Mouse (Mus musculus) limb, embryonic 12.5 days (tissue): ENCODE measurements around the gene Esr1. TPM values are rescaled to one million over a fixed set of nuclear protein-coding genes. Genes with fewer than 3 reads are reported as not detected.
"Not testable (repeated sequence)": the region's sequence is repeated elsewhere in the genome, so short reads cannot be mapped to it uniquely, and the experiment has no call there.

Experiments
- ATAC-seq: fragments of 200-750 bp; cut with Nextera tagmentation; 2 replicates; pipeline ENCODE4 v1.8.0; 2017; ENCODE audit warnings: low read depth, moderate TSS enrichment; ENCODE audit not compliant: insufficient number of reproducible peaks, insufficient read depth, low FRiP score, low TSS enrichment
- H3K27ac ChIP-seq: fragments of 300-500 bp; sonication (generic); 2 replicates; pipeline ENCODE4 v1.5.1; 2016; ENCODE audit warnings: mild to moderate bottlenecking, moderate library complexity
- H3K27me3 ChIP-seq: fragments of 300-500 bp; sonication (generic); 2 replicates; pipeline ENCODE4 v1.6.1; 2016; ENCODE audit warnings: mild to moderate bottlenecking, moderate library complexity
- H3K36me3 ChIP-seq: fragments of 300-500 bp; sonication (generic); 2 replicates; pipeline ENCODE4 v1.6.1; 2016; ENCODE audit warnings: mild to moderate bottlenecking, moderate library complexity
- H3K4me1 ChIP-seq: fragments of 300-500 bp; sonication (generic); replicated peaks from 2 replicates; pipeline ENCODE4 v1.6.1; 2016
- H3K4me2 ChIP-seq: fragments of 300-500 bp; sonication (generic); 2 replicates; pipeline ENCODE4 v1.6.1; 2016; ENCODE audit warnings: mild to moderate bottlenecking, moderate library complexity
- H3K4me3 ChIP-seq: fragments of 300-500 bp; sonication (generic); replicated peaks from 2 replicates; pipeline ENCODE4 v1.5.1; 2016; ENCODE audit warnings: mild to moderate bottlenecking
- H3K9ac ChIP-seq: fragments of 300-500 bp; sonication (generic); replicated peaks from 2 replicates; pipeline ENCODE4 v1.6.1; 2016; ENCODE audit warnings: mild to moderate bottlenecking, moderate library complexity
- H3K9me3 ChIP-seq: fragments of 300-500 bp; sonication (generic); 2 replicates; pipeline ENCODE4 v1.6.1; 2016; ENCODE audit warnings: mild to moderate bottlenecking, moderate library complexity
- WGBS: fragments of 180-500 bp; shearing (Covaris S2); methylation state at CpG from one replicate; pipeline ENCODE4 v1.1.7; 2016; 5-methylcytosine and 5-hydroxymethylcytosine counted together
- polyA plus RNA-seq: library from polyadenylated mRNA; unstranded; fragments of >200 nt; fragmentation: Nextera tagmentation; extraction: Ambion mirVana; gene quantifications from 2 replicates; pipeline ENCODE4 v1.2.1, GENCODE M21; 2016

Gene Esr1
- polyA plus RNA-seq, 1 experiment from 2014 or later, result 1.1 TPM

- Histone ChIP-seq H3K9ac (no peak overlapping the region), H3K27me3 (peaks cover 45% of the 10 kb centered on the region), H3K36me3 (no peaks in the 10 kb centered on the region), H3K4me1 (peaks cover 30% of the 10 kb centered on the region), H3K4me3 (peak overlapping the region; percentile 32), H3K4me2 (peak overlapping the region; percentile 65), H3K27ac (no peak overlapping the region), H3K9me3 (no peaks in the 10 kb centered on the region)
- ATAC-seq, result no peak
- 4% methylated on average over 15 of the region's 15 CpGs for WGBS
Observed at GRCm38 (mm10) chr10:4709915-4710314, 98.5 kb downstream of the Esr1 start.

DNA sequence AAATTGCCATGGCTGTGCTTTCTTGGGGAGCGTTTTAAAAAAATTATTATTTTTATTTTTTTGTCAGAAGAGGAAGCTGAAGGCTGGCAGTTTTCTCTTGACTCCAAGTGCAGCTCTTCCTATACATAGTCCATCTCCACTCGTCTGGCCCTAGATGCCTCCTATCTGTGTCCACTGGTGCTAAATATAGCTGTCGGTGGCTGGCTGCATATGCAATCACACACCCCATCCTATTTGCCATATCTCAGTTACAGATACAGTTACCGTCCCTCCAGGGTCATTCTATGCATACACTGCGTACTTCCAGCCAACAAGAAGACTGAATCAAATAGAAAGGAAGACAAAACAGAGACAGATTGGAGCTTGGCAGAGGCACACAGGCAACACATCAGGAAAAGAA, 100.0 kb downstream of the Esr1 start:
- no peak overlapping the region for H3K27ac ChIP-seq
- no peaks in the 10 kb centered on the region for H3K9me3 ChIP-seq
- ATAC-seq, result no peak
- no peak overlapping the region for H3K9ac ChIP-seq
- peaks cover 45% of the 10 kb centered on the region for H3K27me3 ChIP-seq
- H3K36me3 ChIP-seq, result no peaks in the 10 kb centered on the region
- H3K4me2 ChIP-seq, result peak overlapping the region; percentile 97; the same call in 1 of the 2 replicates
- 48% methylated on average over 5 of the region's 5 CpGs for WGBS
- H3K4me3 ChIP-seq, result peak overlapping the region; percentile 55; the same call in 1 of the 2 replicates
- H3K4me1 ChIP-seq, result peaks cover 30% of the 10 kb centered on the region

GRCm38 (mm10) chr10:4712061-4712908, 100.9 kb downstream of the Esr1 start:
- Histone ChIP-seq H3K4me3 (peak overlapping the region; percentile 55), H3K4me2 (peak overlapping the region; percentile 97), H3K27ac (no peak overlapping the region), H3K27me3 (peaks cover 45% of the 10 kb centered on the region), H3K36me3 (no peaks in the 10 kb centered on the region), H3K4me1 (peaks cover 30% of the 10 kb centered on the region), H3K9me3 (no peaks in the 10 kb centered on the region), H3K9ac (peak overlapping the region; percentile 52)
- WGBS, result under 1% methylated on average over 57 of the region's 68 CpGs
- peak; percentile 66; the same call in 1 of the 2 replicates for ATAC-seq

- WGBS, result 16% methylated on average over 10 of the region's 10 CpGs
- ATAC-seq, result no peak
- no peaks in the 10 kb centered on the region for H3K9me3 ChIP-seq
- H3K36me3 ChIP-seq, result no peaks in the 10 kb centered on the region
- H3K9ac ChIP-seq, result no peak overlapping the region
- H3K4me2 ChIP-seq, result peak overlapping the region; percentile 97
- peaks cover 30% of the 10 kb centered on the region for H3K4me1 ChIP-seq
- H3K4me3 ChIP-seq, result no peak overlapping the region
- H3K27me3 ChIP-seq, result peaks cover 39% of the 10 kb centered on the region
- no peak overlapping the region for H3K27ac ChIP-seq
Observed at GRCm38 (mm10) chr10:4713398-4713797, 102.0 kb downstream of the Esr1 start.

- ATAC-seq, result no peak
- no peak overlapping the region for H3K27ac ChIP-seq
- no peaks in the 10 kb centered on the region for H3K27me3 ChIP-seq
- H3K4me3 ChIP-seq, result no peak overlapping the region
- H3K36me3 ChIP-seq, result no peaks in the 10 kb centered on the region
- no peak overlapping the region for H3K4me2 ChIP-seq
- WGBS, result 44% methylated on average over 3 of the region's 3 CpGs
- H3K9ac ChIP-seq, result no peak overlapping the region
- no peaks in the 10 kb centered on the region for H3K9me3 ChIP-seq
- H3K4me1 ChIP-seq, result no peaks in the 10 kb centered on the region
Observed at GRCm38 (mm10) chr10:4724851-4725250, 113.5 kb downstream of the Esr1 start.

DNA sequence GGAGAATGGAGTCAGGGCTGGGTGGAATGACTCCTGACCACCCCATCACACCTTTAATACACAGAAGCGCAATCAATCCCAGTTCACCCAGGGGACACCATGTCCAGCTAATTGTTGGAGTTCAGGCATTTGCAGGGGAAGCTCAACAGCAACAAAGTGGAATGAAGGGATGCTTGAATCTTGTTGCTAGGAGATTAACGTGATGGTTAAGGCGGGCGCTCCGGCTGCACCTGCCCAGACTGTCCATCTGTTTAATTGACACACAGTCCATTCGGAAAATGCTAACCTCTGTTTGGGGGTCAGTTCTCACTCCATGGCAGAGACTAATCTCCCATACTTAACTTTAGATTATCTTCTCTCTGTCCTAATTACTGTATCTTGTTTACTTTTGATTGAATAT, 114.7 kb downstream of the Esr1 start:
- 75% methylated on average over 6 of the region's 6 CpGs for WGBS
- no peaks in the 10 kb centered on the region for H3K36me3 ChIP-seq

DNA sequence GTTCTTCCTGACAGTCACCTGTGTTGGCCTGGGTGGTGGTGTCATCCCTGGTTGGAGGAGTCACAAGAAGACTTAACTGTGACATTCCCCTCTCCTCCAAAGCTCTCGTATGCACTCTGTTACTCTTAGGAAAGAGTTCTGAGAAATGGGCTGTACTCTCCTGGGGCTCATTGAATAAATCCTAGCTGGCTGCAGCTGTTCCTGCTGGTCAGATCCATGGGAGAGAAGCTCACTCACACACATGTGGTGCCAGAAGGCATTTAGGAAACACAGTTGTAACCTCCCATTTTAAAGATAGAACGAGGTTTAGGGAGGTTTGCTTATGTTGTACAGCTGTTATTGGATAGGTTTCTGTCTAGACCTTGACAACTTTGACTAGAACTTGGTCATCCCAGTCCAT, 120.9 kb downstream of the Esr1 start:
- 36% methylated on average over 2 of the region's 2 CpGs for WGBS
- no peak overlapping the region for H3K9ac ChIP-seq
- no peaks in the 10 kb centered on the region for H3K9me3 ChIP-seq
- H3K4me2 ChIP-seq, result no peak overlapping the region
- H3K36me3 ChIP-seq, result no peaks in the 10 kb centered on the region
- ATAC-seq, result no peak
- H3K4me3 ChIP-seq, result no peak overlapping the region
- peaks cover 6% of the 10 kb centered on the region; the same call in 1 of the 2 replicates for H3K4me1 ChIP-seq
- H3K27ac ChIP-seq, result no peak overlapping the region
- H3K27me3 ChIP-seq, result peaks cover 9% of the 10 kb centered on the region

More for the DNA sequence above, 114.7 kb downstream of the Esr1 start:
- no peak overlapping the region for H3K9ac ChIP-seq
- H3K9me3 ChIP-seq, result no peaks in the 10 kb centered on the region
- H3K4me3 ChIP-seq, result no peak overlapping the region
- no peak overlapping the region for H3K4me2 ChIP-seq
- H3K4me1 ChIP-seq, result no peaks in the 10 kb centered on the region
- no peak overlapping the region for H3K27ac ChIP-seq
- ATAC-seq, result no peak
- H3K27me3 ChIP-seq, result no peaks in the 10 kb centered on the region; the same call in 1 of the 2 replicates

DNA sequence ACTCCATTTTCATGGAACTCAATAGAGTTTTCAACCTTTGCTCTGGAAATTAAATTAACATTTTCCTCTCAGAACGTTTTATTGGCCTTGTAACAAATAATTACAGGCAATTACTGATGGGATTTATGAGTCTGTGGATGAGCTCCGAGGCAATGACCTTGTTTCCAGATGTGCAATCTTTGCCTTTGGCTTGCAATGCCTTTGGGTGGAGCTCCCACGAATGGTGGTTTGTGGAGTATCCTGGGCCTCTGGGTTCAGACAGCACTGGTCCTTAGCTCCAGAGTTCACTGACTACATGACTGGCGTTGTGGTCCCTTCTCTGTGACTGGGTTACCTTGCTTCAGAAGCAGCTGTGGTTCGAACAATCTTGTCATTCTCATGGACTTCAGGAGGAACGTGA, 122.6 kb downstream of the Esr1 start:
- H3K9me3 ChIP-seq, result no peaks in the 10 kb centered on the region
- ATAC-seq, result no peak
- no peak overlapping the region for H3K9ac ChIP-seq
- H3K4me2 ChIP-seq, result no peak overlapping the region
- 40% methylated on average over 6 of the region's 6 CpGs for WGBS
- peaks cover 6% of the 10 kb centered on the region; the same call in 1 of the 2 replicates for H3K4me1 ChIP-seq
- no peak overlapping the region for H3K27ac ChIP-seq
- H3K36me3 ChIP-seq, result no peaks in the 10 kb centered on the region
- H3K27me3 ChIP-seq, result peaks cover 9% of the 10 kb centered on the region
- H3K4me3 ChIP-seq, result no peak overlapping the region

GRCm38 (mm10) chr10:4734942-4735341, 123.5 kb downstream of the Esr1 start:
- Histone ChIP-seq H3K4me2 (no peak overlapping the region), H3K36me3 (no peaks in the 10 kb centered on the region), H3K9me3 (no peaks in the 10 kb centered on the region), H3K27me3 (peaks cover 9% of the 10 kb centered on the region), H3K4me3 (no peak overlapping the region), H3K9ac (no peak overlapping the region), H3K27ac (no peak overlapping the region), H3K4me1 (peaks cover 6% of the 10 kb centered on the region; the same call in 1 of the 2 replicates)
- no peak for ATAC-seq
- WGBS, result 87% methylated on average over 2 of the region's 2 CpGs

DNA sequence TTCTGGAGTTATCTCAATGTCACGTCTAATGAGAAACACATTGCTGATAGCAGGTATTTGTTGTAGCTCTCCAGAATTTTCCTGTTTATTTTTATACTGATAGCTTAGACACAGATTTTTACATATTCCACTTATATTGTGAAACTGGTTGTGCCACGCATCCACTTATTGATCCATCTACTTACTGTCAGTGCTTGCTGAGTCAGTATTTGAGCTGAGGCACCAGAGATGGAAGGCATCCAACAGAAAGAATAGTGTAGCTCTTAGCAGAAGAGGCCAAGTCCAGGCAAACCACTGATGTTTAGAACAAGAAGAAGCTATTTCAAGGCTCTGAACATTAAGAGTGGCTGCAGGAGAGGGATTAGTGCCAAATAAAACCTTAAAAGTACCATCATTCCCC, 126.9 kb downstream of the Esr1 start:
- Histone ChIP-seq H3K9me3 (no peaks in the 10 kb centered on the region), H3K36me3 (no peaks in the 10 kb centered on the region), H3K4me1 (no peaks in the 10 kb centered on the region), H3K27ac (no peak overlapping the region), H3K27me3 (no peaks in the 10 kb centered on the region), H3K4me2 (no peak overlapping the region), H3K9ac (no peak overlapping the region), H3K4me3 (no peak overlapping the region)
- 94% methylated on average over 2 of the region's 2 CpGs for WGBS
- ATAC-seq, result no peak

- not testable (repeated sequence) for H3K27me3 ChIP-seq, H3K36me3 ChIP-seq, ATAC-seq, H3K9ac ChIP-seq, H3K4me2 ChIP-seq, H3K4me1 ChIP-seq, H3K4me3 ChIP-seq, H3K9me3 ChIP-seq, H3K27ac ChIP-seq
- 30% methylated on average over 1 of the region's 1 CpGs for WGBS
Observed at GRCm38 (mm10) chr10:4751091-4751490, 139.7 kb downstream of the Esr1 start.
